Mouse (Mus musculus): ENCODE measurements around the gene Cd3d. TPM values are rescaled to one million over a fixed set of nuclear protein-coding genes. Genes with fewer than 3 reads are reported as not detected.

The Cd3d gene
- total and polyA plus RNA-seq, 2 experiments from 2014 or later, result not detected

GRCm38 (mm10) chr9:44992271-44992670 is 10.7 kb downstream of the Cd3d start:
- Histone ChIP-seq H3K4me2 (ENCODE audit: low read depth, low read length) (no peak overlapping the region), H3K4me3 (ENCODE audit: low read depth, low read length) (no peak overlapping the region), H3K36me3 (replicated peaks; ENCODE audit: control insufficient read depth, insufficient read depth, low read length) (no peaks in the 10 kb centered on the region), H3K4me1 (ENCODE audit: control insufficient read depth, insufficient read depth) (no peaks in the 10 kb centered on the region), H3K9ac (replicated peaks; ENCODE audit: low read depth, low read length) (no peak overlapping the region), H3K27me3 (ENCODE audit: control insufficient read depth, insufficient read depth, low read length) (no peaks in the 10 kb centered on the region), H3K27ac (ENCODE audit: low read depth) (no peak overlapping the region), H3K9me3 (replicated peaks; ENCODE audit: control insufficient read depth, low read length) (no peaks in the 10 kb centered on the region)
- TF ChIP-seq EP300 (IDR thresholded peaks at IDR 0.05; ENCODE audit: low read depth) (no peak), CTCF (IDR thresholded peaks at IDR 0.05; ENCODE audit: low read depth) (no peak)
- no peak for DNase-seq (ENCODE audit: low spot score)
- ATAC-seq (ENCODE audit: insufficient read depth, low read depth), result no peak

GRCm38 (mm10) chr9:44993268-44993667 is 11.7 kb downstream of the Cd3d start:
- Histone ChIP-seq H3K9me3 (replicated peaks; ENCODE audit: control insufficient read depth, low read length) (no peaks in the 10 kb centered on the region), H3K4me3 (ENCODE audit: low read depth, low read length) (no peak overlapping the region), H3K4me1 (ENCODE audit: control insufficient read depth, insufficient read depth) (no peaks in the 10 kb centered on the region), H3K27ac (ENCODE audit: low read depth) (no peak overlapping the region), H3K4me2 (ENCODE audit: low read depth, low read length) (no peak overlapping the region), H3K27me3 (ENCODE audit: control insufficient read depth, insufficient read depth, low read length) (no peaks in the 10 kb centered on the region), H3K36me3 (replicated peaks; ENCODE audit: control insufficient read depth, insufficient read depth, low read length) (no peaks in the 10 kb centered on the region), H3K9ac (replicated peaks; ENCODE audit: low read depth, low read length) (no peak overlapping the region)
- 80% methylated on average over 2 of the region's 2 CpGs for WGBS
- no peak for DNase-seq (ENCODE audit: low spot score)
- no peak for TF ChIP-seq CTCF (IDR thresholded peaks at IDR 0.05; ENCODE audit: low read depth)
- no peak for TF ChIP-seq EP300 (IDR thresholded peaks at IDR 0.05; ENCODE audit: low read depth)
- no peak for ATAC-seq (ENCODE audit: insufficient read depth, low read depth)

GRCm38 (mm10) chr9:44994962-44995361 is 13.4 kb downstream of the Cd3d start:
- WGBS, result 42% methylated on average over 4 of the region's 4 CpGs
- no peak overlapping the region for H3K9ac ChIP-seq (replicated peaks; ENCODE audit: low read depth, low read length)
- H3K36me3 ChIP-seq (replicated peaks; ENCODE audit: control insufficient read depth, insufficient read depth, low read length), result no peaks in the 10 kb centered on the region
- no peaks in the 10 kb centered on the region for H3K27me3 ChIP-seq (ENCODE audit: control insufficient read depth, insufficient read depth, low read length)
- no peak overlapping the region for H3K4me3 ChIP-seq (ENCODE audit: low read depth, low read length)
- TF ChIP-seq EP300 (IDR thresholded peaks at IDR 0.05; ENCODE audit: low read depth), result no peak
- no peak for TF ChIP-seq CTCF (IDR thresholded peaks at IDR 0.05; ENCODE audit: low read depth)
- DNase-seq (ENCODE audit: low spot score) (no peak), ATAC-seq (ENCODE audit: insufficient read depth, low read depth) (no peak)
- no peaks in the 10 kb centered on the region for H3K9me3 ChIP-seq (replicated peaks; ENCODE audit: control insufficient read depth, low read length)
- no peaks in the 10 kb centered on the region for H3K4me1 ChIP-seq (ENCODE audit: control insufficient read depth, insufficient read depth)
- H3K4me2 ChIP-seq (ENCODE audit: low read depth, low read length), result no peak overlapping the region
- H3K27ac ChIP-seq (ENCODE audit: low read depth), result no peak overlapping the region

GRCm38 (mm10) chr9:44996590-44996989 is 15.0 kb downstream of the Cd3d start:
- no peak for TF ChIP-seq CTCF (IDR thresholded peaks at IDR 0.05; ENCODE audit: low read depth)
- Histone ChIP-seq H3K36me3 (replicated peaks; ENCODE audit: control insufficient read depth, insufficient read depth, low read length) (no peaks in the 10 kb centered on the region), H3K27ac (ENCODE audit: low read depth) (no peak overlapping the region), H3K4me1 (ENCODE audit: control insufficient read depth, insufficient read depth) (no peaks in the 10 kb centered on the region), H3K9me3 (replicated peaks; ENCODE audit: control insufficient read depth, low read length) (no peaks in the 10 kb centered on the region), H3K4me3 (ENCODE audit: low read depth, low read length) (no peak overlapping the region), H3K27me3 (ENCODE audit: control insufficient read depth, insufficient read depth, low read length) (no peaks in the 10 kb centered on the region), H3K9ac (replicated peaks; ENCODE audit: low read depth, low read length) (no peak overlapping the region), H3K4me2 (ENCODE audit: low read depth, low read length) (no peak overlapping the region)
- ATAC-seq (ENCODE audit: insufficient read depth, low read depth) (no peak), DNase-seq (ENCODE audit: low spot score) (no peak)
- WGBS, result 88% methylated on average over 7 of the region's 7 CpGs

GRCm38 (mm10) chr9:44998138-44998537 is 16.6 kb downstream of the Cd3d start:
- DNase-seq (ENCODE audit: low spot score) (no peak), ATAC-seq (ENCODE audit: insufficient read depth, low read depth) (no peak)
- H3K27me3 ChIP-seq (ENCODE audit: control insufficient read depth, insufficient read depth, low read length), result 0 out of 2 replicates have a peak, but pooled peaks cover 10% of the 10 kb centered on the region
- no peak overlapping the region for H3K27ac ChIP-seq (ENCODE audit: low read depth)
- no peak overlapping the region for H3K4me2 ChIP-seq (ENCODE audit: low read depth, low read length)
- WGBS, result 59% methylated on average over 11 of the region's 11 CpGs
- H3K4me3 ChIP-seq (ENCODE audit: low read depth, low read length), result no peak overlapping the region
- TF ChIP-seq EP300 (IDR thresholded peaks at IDR 0.05; ENCODE audit: low read depth), result no peak
- TF ChIP-seq CTCF (IDR thresholded peaks at IDR 0.05; ENCODE audit: low read depth), result no peak
- H3K9me3 ChIP-seq (replicated peaks; ENCODE audit: control insufficient read depth, low read length), result no peaks in the 10 kb centered on the region
- no peaks in the 10 kb centered on the region for H3K36me3 ChIP-seq (replicated peaks; ENCODE audit: control insufficient read depth, insufficient read depth, low read length)
- no peaks in the 10 kb centered on the region for H3K4me1 ChIP-seq (ENCODE audit: control insufficient read depth, insufficient read depth)
- H3K9ac ChIP-seq (replicated peaks; ENCODE audit: low read depth, low read length), result no peak overlapping the region

GRCm38 (mm10) chr9:44999171-44999570 is 17.6 kb downstream of the Cd3d start:
- no peak overlapping the region for H3K4me3 ChIP-seq (ENCODE audit: low read depth, low read length)
- ATAC-seq (ENCODE audit: insufficient read depth, low read depth) (no peak), DNase-seq (ENCODE audit: low spot score) (no peak)
- WGBS, result 45% methylated on average over 6 of the region's 6 CpGs
- no peak overlapping the region for H3K4me2 ChIP-seq (ENCODE audit: low read depth, low read length)
- 0 out of 2 replicates have a peak, but pooled peaks cover 10% of the 10 kb centered on the region for H3K27me3 ChIP-seq (ENCODE audit: control insufficient read depth, insufficient read depth, low read length)
- no peak for TF ChIP-seq EP300 (IDR thresholded peaks at IDR 0.05; ENCODE audit: low read depth)
- TF ChIP-seq CTCF (IDR thresholded peaks at IDR 0.05; ENCODE audit: low read depth), result no peak
- H3K36me3 ChIP-seq (replicated peaks; ENCODE audit: control insufficient read depth, insufficient read depth, low read length), result no peaks in the 10 kb centered on the region
- no peaks in the 10 kb centered on the region for H3K9me3 ChIP-seq (replicated peaks; ENCODE audit: control insufficient read depth, low read length)
- no peak overlapping the region for H3K27ac ChIP-seq (ENCODE audit: low read depth)
- no peak overlapping the region for H3K9ac ChIP-seq (replicated peaks; ENCODE audit: low read depth, low read length)
- no peaks in the 10 kb centered on the region for H3K4me1 ChIP-seq (ENCODE audit: control insufficient read depth, insufficient read depth)
